Mouse (Mus musculus): ENCODE results near the gene C130050O18Rik. TPM values are rescaled to one million over a fixed set of nuclear protein-coding genes. Genes with fewer than 3 reads are reported as not detected.

The C130050O18Rik gene
- total RNA-seq, 2 experiments from 2014 or later, result 0.30 to 0.34 TPM

DNA sequence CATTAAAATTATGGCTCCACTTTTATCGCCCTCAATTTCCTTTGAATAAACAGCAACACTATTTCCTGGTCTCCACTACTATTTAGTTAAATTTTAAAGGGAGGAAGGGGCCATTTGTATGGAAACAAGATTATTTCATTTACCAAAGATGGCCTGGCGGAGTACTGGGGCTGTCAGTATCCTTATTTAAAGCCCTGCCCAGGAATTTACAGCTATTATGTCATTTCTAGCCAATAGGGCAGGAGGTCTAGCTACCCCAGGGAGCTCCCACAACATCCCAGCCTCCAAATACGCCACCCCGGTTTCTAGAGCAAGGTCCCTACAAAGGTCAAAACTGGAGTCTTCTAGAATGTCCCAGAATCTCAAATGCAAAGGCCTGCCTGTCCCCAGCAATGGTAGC, 8.5 kb downstream of the C130050O18Rik start:
- DNase-seq (ENCODE audit: low spot score in 2 of 2), result no peak
- intact Hi-C loops (cut with DNase I), result no loop called here

DNA sequence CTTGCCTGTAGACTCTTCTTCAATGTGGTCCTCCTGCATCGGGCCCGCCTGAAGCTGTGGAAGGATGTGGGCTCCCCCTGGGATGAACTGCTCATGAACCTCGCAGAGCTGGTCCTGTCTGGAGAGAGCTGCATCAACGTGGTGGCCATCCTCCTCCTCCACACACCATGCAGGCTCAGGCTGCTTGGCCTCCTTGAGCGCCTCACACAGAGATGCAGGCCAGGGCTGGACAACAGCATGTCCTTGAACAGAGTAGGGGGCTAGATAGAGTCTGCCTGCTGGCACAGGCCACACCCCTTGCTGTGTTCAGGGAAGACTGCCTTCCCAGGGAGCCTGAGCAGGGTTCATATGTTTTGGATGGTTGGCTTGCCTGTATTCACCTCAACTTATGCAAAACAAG, 9.9 kb downstream of the C130050O18Rik start:
- no peak for DNase-seq (ENCODE audit: low spot score in 2 of 2)
- intact Hi-C loops (cut with DNase I), result no loop called here

DNA sequence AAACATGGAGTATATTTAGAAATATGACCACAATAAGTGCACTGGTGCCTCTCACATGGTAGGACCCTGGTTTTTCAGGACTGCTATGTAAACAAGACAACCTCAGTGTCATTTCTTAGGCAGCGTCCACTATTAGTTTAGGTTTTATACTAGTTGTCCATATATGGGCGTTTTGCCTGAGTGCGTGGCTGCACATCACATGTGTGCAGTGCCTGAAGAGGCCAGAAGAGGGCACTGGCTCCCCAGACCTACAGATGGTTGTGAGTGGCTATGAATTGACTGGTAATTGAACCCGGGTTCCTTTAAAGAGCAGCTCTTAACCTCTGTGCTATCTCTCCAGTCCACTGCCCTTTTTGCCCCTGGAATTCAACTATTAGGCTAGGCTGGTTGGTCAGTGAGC, 11.9 kb downstream of the C130050O18Rik start:
- no peak for DNase-seq (ENCODE audit: low spot score in 2 of 2)
- intact Hi-C loops (cut with DNase I), result no loop called here

DNA sequence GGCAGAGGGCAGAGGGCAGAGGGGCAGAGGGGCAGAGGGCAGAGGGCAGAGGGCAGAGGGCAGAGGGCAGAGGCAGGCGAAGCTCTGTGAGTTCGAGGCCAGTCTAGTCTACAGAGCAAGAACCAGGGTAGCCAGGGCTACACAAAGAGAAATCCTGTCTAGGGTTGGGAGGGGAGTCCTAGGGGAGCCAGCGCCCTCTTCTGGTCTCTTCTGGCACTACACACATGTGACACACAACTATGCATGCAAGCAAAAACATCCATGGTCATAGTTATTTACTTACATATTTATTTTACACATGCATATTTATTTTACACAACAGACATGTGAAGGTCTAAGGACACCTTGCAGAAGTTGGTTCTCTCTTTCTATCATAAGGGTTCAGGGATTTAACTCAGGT, 12.4 kb downstream of the C130050O18Rik start:
- intact Hi-C loops (cut with DNase I), result no loop called here
- no peak for DNase-seq (ENCODE audit: low spot score in 2 of 2)

DNA sequence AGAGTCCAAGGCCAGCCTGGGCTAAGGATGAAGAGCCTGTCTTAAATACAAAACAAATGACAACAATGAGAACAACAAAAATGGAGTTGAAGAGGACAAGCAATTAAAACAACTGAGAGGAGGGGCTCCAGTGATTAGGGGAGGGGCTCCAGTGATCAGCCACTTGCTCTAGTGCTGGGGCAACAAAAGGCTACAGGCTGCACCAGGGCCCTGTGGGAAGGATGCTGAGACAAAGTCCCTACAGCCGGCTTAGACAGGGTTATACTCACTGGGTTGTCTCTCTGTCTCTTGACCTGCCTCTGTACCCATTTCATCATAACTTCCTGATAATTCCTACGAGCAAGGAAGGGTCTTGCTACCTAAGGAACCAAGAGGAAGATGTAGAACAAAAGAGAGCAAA, 13.0 kb downstream of the C130050O18Rik start:
- no peak for DNase-seq (ENCODE audit: low spot score in 2 of 2)
- intact Hi-C loops (cut with DNase I), result no loop called here

DNA sequence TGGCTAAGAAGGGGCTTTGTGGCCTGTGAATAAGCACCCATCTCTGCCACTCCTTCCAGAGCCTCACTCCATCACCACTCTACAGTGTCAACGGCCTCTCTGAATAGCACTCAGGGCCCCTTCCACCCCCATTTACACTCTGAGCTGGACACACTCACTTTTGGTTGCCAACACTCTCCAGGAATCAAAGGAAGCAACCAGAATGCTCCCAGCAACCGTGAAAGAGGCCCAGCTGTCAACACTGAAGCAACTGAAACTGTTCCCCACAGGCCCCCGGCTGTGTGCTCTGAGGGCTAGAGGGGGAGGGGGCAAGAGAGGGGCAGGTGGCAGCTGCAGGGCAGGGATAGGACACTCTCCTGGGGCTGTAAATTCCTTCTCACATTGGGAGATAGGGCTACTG, 13.6 kb downstream of the C130050O18Rik start:
- no peak for DNase-seq (ENCODE audit: low spot score in 2 of 2)
- intact Hi-C loops (cut with DNase I), result no loop called here

DNA sequence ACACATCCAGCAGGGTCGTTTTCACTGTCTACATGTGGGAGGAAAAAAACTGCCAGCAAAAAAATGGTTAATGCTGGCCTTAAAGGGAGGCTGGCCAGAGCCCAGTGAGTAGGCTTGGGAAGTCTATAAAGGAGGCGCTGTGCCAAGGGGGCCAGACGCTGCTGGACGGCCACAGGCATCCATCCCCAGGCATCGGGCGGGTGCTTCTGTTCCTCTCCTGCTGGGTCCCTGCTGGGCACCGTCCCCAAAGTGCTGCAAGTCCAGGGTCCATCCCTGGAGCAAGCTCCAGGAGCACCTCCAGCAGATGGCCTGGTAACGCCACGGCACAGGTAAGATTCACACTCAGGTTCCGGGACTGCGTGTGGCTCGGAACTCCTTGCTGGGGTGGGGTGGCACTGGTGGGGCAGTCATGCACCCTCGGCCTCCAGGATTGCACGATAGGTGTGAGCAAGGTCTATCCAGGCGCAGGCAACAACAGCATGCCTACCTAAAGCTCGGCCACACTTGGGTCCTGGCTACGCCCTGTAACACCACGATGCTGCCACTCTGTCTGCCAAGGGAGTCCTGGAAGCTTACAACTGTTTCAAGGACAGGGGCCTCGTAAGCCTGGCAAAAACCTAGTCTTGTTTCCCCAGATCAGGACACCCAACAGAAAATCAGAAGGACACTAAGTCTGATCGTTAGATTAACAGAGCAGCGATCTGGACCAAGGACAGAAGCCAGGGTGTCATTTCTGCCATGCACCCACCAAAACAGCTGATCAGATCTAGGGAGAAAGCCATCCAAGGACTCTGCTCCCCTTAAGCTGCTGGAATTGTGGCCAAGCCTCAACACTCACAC, 18.2 kb downstream of the C130050O18Rik start, which contains the start of gene Gper1:
TSS of gene Gper1 (plus strand) at position 126 of the 840 bp plus-strand sequence.
- DNase-seq (ENCODE audit: low spot score in 2 of 2), result no peak
- intact Hi-C loops (cut with DNase I), result no loop called here

DNA sequence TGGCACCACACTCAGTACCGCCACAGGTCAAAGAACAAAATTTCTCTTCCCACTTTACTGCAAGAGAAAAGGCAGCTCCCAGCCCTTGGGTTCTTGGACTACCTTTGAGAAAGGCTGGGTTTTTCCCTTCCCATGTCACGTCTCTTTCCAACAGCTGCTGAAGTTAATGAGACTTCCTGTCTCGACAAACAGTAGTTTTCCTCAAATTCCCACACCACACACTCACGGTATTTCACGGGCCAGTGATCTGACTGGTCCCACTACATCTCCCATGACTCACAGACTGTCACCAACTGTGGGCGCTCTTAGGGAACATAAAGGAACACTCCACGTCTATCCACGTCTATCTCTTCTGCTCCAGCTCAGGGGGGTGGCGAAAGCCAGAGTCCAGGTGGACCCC, 20.1 kb downstream of the C130050O18Rik start:
- intact Hi-C loops (cut with DNase I), result no loop called here
- DNase-seq (ENCODE audit: low spot score in 2 of 2), result no peak

DNA sequence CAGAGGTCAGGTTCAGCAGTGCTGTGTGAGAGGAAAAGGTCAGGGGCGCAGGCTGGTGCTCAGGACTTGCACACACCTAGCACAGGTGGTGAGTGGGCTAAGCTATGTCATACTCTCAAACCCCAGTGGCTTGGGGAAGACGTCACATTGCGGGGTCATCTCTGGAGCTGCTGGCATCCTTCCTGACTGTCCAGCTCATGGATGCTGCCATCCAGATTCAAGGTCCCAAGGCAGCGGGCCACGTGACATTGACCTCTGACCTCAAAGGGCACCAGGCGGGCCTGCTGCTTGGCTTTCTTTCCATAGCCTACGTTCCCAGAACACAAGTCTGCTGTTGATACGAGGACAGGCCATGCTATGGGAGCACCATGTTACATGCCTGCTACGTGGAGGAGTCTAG, 21.9 kb downstream of the C130050O18Rik start:
- DNase-seq (ENCODE audit: low spot score in 2 of 2), result no peak
- intact Hi-C loops (cut with DNase I), result no loop called here

DNA sequence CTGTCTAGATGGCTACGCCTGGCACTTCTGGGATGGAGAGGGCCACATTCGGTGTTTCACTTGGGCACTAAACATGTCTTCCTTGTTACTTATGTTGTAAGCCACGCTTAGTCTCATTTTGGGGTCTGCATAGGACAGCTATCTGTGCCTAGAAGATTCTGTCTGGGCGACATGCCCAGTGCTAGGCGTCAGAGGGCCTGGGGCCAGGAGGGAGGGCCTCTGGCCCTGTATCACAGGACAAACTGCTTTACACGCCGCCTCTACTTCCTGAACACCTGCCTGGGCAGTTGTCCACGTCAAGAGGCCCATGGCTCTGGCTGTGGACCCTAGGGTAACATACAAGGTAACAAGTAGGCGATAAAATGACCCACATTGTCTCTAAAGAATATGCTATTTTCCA, 22.9 kb downstream of the C130050O18Rik start:
- DNase-seq (ENCODE audit: low spot score in 2 of 2), result no peak
- intact Hi-C loops (cut with DNase I), result no loop called here

DNA sequence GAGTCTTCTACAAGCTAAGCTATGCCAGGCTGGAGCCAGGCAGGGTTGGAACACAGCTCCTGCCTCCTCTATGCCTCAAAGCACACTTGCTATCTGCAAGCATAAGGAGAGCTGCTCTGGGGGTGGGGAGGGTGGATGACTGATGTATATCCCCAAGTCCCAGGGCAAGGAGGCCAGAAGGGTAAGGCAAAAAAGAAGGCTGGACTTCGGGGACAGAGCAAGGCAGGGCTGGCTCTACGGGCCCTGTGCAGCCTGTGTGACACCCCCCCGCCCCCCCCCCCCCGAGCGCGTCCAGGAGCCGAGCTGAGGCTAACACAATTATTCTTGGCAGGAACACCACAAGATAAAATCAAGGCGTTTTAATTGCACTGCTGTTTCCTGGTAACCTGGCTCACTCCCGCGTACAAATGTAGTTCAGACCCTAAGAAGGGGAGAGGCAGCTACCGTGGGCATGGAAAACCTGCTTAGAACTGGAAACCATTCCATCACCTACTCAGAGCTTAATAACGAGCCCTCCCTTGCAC, 24.8 kb downstream of the C130050O18Rik start:
- DNase-seq (ENCODE audit: low spot score in 2 of 2), result peak in 1 of 2 experiments; percentile 57
- intact Hi-C loops (cut with DNase I), result loop anchor here (2.0 kb wide), 1 partner anchor 27 kb away; no protein-coding TSS in a partner anchor

DNA sequence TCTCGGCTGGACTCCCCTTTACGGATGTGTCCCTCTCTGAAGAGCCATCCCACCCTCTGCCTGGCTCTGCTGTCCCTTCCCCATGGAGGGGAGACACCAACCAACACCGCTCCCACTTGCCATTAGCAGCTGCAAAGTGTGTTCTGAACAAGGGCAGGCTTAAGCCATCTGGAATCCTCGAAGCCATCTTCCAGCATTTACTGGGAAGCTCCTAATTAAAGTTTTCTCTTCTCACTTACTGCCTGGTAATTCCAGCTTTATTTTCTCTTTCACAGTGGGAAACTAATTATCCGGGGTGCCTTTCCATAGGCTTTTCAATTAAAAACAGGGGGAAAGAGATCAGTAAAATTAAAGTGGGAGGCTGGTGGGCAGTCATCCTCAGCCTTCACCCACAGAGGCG, 27.3 kb downstream of the C130050O18Rik start:
- intact Hi-C loops (cut with DNase I), result no loop called here
- no peak for DNase-seq (ENCODE audit: low spot score in 2 of 2)

DNA sequence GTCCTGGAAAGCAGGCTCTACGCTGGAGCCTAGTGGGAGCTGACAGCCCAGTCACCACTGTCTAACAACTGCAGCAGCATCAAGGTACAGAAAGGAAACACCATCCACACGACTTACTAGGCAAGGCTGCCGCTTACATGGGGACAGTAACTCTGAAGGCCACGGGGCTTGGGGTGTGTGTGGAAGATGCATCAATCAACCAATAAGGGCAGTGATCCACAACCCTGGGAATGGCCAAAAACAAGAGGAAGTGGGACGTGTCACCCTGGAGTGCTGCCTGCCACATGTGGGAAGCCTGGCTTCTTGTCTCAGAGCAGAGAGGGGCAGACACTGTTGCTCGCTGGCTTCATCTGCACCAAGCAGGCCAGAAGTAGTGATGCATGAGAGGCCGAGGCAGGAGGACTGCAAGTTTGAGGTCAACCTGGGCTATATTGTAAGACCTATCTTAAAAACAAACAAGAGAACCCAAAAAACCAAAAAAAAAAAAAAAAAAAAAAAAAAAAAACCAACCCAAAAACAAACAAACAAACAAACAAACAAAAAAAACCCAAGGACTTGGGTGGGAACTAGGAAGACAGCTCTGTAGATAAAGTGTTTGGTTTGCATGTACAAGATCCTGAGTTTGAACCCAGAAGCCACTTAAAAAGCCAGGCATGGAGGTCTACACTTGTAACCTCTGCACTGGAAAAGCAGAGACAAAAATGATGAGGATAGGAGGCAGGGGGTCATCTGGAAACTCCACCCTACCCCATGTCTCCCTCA, 27.8 kb downstream of the C130050O18Rik start:
- intact Hi-C loops (cut with DNase I), result no loop called here
- DNase-seq (ENCODE audit: low spot score in 2 of 2), result no peak

DNA sequence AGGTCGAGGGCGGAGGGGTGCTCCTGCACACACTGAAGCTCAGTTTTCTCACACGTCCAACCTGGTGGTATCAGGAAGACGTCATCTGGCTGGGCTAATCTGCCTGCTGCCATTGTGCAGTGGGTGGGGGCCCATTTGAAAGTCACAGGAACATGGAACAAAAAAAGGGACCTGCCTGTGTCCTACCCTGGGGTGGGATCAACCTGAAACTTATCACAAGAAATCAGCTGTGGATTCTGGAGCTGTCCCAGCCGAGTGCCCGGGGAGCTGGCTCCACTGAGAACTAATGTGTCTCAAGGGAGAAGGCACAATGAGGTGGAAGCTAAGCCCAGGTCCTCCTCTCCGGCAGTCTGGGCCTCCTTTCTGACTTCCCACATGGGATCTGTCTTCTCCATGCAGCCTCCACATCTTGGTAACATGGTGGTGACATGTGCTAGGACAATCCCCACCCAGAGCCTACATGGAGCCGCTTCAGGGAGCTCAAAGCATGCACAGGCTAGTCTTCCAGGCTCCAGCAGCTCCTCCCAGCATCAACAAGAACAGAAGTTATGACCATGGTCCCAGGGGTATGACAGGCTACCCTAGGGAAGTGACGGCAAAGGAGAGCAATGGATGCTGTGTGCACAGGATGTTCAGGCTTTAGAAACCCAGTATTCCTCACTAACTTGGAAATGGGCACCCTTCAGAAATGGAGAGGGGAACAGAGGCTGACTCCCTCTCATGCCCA, 28.9 kb downstream of the C130050O18Rik start:
- DNase-seq (ENCODE audit: low spot score in 2 of 2), result no peak
- intact Hi-C loops (cut with DNase I), result no loop called here

DNA sequence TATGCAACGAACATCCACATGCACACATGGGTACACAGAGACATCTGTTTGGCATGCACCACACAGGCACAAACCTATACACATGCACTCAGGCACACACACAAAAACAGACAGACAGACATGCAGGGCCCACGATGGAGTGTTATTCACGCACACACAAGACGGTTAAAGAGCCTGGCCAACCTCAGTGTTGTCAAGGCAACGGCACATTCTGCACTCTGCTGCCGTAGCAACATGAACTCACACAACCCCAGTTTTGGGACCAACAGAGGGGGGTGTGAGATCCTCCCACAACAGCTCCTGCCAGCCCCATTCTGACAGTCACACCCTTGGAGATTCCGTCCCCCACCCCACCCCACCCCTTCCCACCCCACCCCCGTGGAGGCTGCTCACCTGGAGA, 29.9 kb downstream of the C130050O18Rik start:
- intact Hi-C loops (cut with DNase I), result no loop called here
- DNase-seq (ENCODE audit: low spot score in 2 of 2), result peak; percentile 81 to 93

DNA sequence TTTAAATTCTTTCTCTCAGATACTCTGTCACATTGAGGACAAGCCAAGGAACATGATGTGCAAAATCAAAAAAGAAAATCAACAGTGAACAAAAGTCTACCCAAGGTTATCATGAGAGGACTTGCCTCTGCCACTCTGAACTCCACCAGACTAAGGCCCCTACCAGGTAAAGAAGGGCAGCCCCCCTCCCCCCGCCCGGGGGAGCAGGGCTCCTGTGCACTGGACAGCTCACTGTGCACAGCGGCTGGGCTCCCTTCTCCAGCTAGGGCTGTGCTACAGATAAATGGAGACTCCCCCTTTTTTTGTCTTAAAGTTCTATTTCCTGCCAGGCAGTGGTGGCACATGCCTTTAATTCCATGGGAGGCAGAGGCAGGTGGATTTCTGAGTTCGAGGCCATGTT, 32.7 kb downstream of the C130050O18Rik start:
- DNase-seq (ENCODE audit: low spot score in 2 of 2), result no peak
- intact Hi-C loops (cut with DNase I), result no loop called here

DNA sequence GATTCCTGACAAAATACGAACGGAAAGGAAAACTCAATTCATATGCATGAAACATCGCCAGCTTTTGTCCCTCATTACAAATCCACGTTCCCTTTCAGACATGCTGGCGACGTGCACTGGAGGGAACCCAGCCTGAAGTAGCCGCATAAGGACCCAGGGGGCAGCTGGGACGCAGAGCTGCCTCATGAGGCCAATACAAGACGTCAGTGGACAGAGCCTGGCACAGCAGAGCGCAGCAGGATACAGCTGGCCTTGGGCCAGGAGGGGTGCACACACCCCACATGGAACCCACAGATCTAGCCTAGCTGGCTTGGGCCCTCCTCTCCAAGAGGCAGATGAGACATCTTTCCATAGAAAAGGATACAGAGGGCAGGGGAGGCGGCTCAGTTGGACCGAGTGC, 33.4 kb downstream of the C130050O18Rik start:
- no peak for DNase-seq (ENCODE audit: low spot score in 2 of 2)
- intact Hi-C loops (cut with DNase I), result no loop called here

DNA sequence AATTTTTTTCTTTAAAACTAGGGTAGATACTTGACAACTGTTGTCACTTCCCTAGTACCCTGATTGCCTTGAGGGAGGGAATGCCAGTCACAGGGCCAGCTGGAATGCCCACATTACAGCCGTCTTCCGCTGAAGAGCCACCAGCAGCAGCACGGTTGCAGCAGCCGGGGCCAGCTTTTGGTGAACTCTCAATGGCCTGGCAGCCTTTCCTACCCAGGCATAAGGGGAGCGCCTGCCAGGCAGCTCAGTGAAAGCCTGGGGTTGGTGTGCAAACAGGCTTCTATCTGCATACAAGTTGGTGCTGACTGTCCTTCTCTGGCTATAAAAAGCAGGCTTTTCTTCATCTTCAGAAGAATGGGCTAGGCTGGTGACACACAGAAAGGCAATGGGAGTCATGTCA, 35.4 kb downstream of the C130050O18Rik start:
- peak in 1 of 2 experiments; percentile 53 for DNase-seq (ENCODE audit: low spot score in 2 of 2)
- intact Hi-C loops (cut with DNase I), result no loop called here

DNA sequence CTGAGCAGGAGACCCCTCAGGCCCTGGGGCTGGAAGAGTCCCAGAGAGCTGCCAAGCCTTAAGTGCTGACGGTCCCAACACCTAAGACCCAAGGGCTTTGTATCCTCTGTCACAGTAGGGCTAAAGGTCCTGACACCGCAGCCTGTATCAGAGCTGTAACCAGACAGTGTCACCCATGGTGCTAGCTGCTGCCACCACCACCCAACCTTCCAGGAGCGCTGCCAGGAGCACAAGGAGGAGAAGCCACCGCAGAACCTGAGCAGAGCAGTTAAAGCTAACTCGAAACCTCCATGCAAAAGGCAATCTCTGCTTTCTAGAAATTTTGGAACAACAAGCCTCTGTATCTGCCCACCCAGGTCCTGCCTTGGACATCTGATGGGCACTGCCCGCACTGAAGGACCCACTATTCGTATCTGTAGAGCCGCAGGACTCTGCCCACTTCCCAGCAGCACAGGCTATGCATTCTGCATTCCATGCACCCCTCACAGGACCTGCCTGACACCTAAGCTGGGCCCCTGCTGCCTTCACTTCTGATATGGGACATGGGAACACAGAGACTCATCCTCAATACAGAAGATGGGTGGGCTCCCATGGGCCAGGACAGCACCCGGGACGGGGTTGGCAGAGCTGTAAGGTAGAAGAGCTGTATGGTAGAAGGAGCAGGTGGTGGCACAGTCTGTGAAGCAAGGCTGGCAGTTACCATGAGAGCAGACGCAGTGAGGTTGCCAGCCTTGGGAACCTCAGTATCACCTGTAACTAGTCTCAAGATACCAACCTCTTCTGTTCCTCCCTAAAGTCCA, 36.0 kb downstream of the C130050O18Rik start:
- DNase-seq (ENCODE audit: low spot score in 2 of 2), result no peak
- intact Hi-C loops (cut with DNase I), result no loop called here

Data from left cerebral cortex, postnatal 25 days (tissue).